Mouse (Mus musculus) erythroblast, adult 5-6 weeks (primary cell): ENCODE data around the gene Pafah1b1. TPM values are rescaled to one million over a fixed set of nuclear protein-coding genes. Genes with fewer than 3 reads are reported as not detected.
A peak's percentile ranks its signal among the peaks of the same experiment; 100 is the strongest.

Experiments
- ATAC-seq: replicated peaks from 2 replicates; pipeline ENCODE4 v1.8.0; 2016; ENCODE audit warnings: moderate number of reproducible peaks, mild to moderate bottlenecking, moderate TSS enrichment, inconsistent platforms; ENCODE audit not compliant: poor library complexity, low FRiP score, severe bottlenecking
- total RNA-seq, 2 experiments: library from RNA; stranded (forward) in 1 of 2; stranded (reverse) in 1 of 2; fragments of 150-400 nt in 1 of 2; fragments of 200-764, 138-1000 nt in 1 of 2; gene quantifications; 2 replicates each; pipeline versions ENCODE4 v1.2.3 to v1.2.4; 2015 to 2017; ENCODE audit warnings: low replicate concordance in 2 of 2

Gene Pafah1b1
- 67.9 and 70.7 TPM in 2 replicates for total RNA-seq (2015; ENCODE audit: low replicate concordance)
- total RNA-seq (2017; ENCODE audit: low replicate concordance), result 95.6 and 112 TPM in 2 replicates

- peak; percentile 90 for ATAC-seq
These were observed at the start of gene Pafah1b1 for GRCm38 (mm10) chr11:74724235-74724791. Gene Pafah1b1 (minus strand): TSS chr11:74724670.

DNA sequence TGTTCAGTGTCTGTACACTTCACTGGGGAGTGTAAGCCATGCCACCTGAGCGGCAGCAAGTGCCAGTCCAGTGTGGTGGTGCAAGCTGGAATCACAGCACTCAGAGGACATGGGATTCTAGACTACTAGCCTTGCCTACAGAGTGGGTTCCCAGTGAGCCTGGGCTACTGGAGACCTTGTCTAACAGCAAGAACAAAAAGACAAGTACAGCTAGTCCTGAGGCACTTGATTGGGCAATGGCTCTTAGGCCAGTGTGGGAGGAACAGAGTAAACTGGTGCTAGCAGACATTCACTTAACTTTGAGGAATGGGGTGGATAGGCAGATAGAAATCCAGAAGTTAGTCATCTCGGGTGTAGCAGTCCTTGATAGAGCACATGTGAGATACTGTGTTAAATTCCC lies 47.9 kb upstream of the Pafah1b1 start:
- ATAC-seq, result no peak

GRCm38 (mm10) chr11:74771650-74772049 lies 47.2 kb upstream of the Pafah1b1 start:
- ATAC-seq, result no peak

- ATAC-seq, result no peak
These were observed 46.8 kb upstream of the Pafah1b1 start for GRCm38 (mm10) chr11:74771234-74771633.

DNA sequence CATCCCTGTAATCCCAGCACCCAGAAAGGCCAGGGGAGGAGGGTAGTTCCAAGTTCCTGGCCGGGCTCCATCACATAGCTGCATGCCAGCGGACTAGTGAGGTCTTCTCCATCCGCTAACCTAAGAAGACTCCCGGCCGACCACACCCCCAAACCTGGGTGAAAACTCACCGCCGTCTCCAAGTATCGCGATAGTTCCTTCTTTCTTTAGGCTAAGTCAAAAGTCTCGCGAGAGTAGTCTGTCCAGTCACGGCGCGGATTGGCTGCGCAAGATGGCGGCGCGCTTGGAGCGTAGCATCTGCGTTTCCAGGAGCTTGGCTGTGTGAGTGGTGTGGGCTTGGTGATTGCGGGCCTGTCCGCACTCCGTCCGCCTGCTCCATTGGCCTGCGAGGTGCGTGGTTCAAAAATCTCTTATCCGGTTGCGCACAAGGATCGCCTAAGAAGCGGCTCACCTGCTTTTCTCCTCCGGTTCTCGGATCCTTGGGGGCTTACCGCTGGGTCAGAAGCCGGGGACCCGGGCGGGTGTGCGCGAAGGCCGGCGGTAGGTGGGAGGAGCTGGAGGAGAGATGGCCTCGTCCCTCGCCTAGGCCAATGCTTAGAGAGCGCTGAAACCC lies 46.2 kb upstream of the Pafah1b1 start, which contains the start of gene Mettl16:
TSS of gene Mettl16 (plus strand) at position 236 of the 613 bp plus-strand sequence.
- ATAC-seq, result peak; percentile 96

GRCm38 (mm10) chr11:74770037-74770436 lies 45.6 kb upstream of the Pafah1b1 start:
- no peak for ATAC-seq

GRCm38 (mm10) chr11:74768045-74768444 lies 43.6 kb upstream of the Pafah1b1 start:
- no peak for ATAC-seq

DNA sequence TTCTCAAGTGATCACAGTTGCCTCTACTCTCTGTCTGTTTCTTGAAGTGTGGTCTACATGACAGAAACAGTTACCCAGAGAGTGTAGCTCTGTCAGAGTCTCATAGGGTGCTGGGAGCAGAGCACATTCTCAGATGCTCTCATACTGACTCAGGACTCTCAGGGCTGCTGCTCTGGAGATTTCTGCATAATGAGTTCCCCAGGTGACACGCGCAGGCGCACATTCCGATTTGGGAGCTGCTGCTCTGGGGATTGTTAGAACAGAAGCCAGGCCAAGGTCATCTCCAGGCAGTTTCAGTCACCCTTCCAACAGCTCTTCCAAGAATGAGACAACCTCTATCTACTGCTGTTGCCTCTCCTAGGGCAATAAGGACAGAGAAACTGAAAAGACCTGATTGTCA lies 43.0 kb upstream of the Pafah1b1 start:
- ATAC-seq, result no peak

DNA sequence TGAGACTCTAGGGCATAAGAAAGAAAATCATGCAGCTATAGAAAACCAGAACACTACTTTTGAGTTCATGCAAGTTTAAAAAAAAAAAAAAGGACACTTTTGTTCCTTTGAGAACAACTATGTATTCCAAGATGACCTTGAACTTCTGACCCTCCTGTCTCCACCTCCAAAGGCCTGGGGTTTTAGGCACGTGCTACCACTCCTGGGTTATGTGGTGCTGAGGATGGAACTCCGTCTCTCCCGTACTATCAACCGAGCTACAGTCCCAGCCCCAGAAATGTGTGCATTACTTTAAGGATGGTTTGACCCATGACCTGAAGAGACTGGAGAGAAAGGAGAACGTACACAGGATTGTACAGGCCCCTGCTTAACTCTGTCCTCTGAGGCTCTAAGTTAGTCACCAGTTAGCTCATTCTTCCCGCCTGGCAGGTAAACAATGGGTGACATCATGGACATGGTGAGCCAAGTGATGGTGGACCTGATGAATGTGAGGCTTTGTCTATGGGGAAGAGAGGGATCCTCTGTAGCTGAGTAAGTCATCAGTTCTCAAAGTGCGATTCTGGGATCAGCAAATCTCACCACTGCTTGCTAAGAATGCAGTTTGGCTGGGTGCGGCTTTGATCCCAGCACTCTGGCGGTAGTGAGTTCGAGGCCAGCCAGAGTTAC lies 39.6 kb upstream of the Pafah1b1 start:
- ATAC-seq, result no peak

GRCm38 (mm10) chr11:74761011-74761705 lies 36.7 kb upstream of the Pafah1b1 start:
- no peak for ATAC-seq

GRCm38 (mm10) chr11:74756631-74757030 lies 32.2 kb upstream of the Pafah1b1 start:
- ATAC-seq, result no peak

- ATAC-seq, result no peak
These were observed 27.0 kb upstream of the Pafah1b1 start for GRCm38 (mm10) chr11:74751352-74752066.

GRCm38 (mm10) chr11:74750662-74751351 lies 26.3 kb upstream of the Pafah1b1 start:
- no peak for ATAC-seq

- no peak for ATAC-seq
These were observed 24.8 kb upstream of the Pafah1b1 start for GRCm38 (mm10) chr11:74749241-74749640.

GRCm38 (mm10) chr11:74748022-74748421 lies 23.6 kb upstream of the Pafah1b1 start:
- no peak for ATAC-seq

DNA sequence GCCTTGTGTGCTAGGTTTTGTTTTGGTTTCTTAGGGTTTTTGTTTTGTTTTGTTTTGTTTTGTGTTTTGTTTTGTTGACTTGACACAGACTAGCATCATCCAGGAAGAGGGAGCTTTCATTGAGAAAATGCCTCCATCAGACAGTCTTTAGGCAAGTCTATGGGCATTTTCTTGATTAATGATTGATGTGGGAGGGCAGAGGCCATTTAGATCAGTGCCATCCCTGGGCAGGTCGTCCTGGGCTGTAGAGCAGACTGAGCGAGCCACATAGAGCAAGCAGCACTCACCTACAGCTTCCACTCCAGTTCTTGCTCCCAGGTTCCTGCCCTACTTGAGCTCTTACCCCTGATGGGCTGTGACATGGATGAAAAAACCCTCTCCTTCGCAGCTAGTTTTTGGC lies 13.4 kb upstream of the Pafah1b1 start:
- ATAC-seq, result no peak

DNA sequence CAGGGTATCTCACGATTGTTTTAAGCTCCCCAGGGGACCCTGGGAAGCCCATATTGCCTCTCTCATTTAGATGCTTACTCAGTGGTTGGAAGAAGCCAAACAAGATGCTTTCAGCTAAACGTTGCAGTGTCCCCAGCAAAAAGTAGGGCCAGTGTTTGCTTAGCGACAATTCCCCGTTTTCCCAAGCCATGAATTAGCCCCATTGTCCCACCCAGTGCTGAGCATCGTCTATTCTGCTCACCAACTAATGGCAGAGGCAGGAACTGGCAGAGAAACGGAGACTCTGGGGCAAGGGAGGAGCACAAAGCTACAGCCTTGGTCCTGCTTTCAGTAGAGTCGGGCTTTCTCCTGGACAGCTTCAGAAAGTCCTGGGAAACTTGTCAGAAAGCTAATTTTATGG lies 10.4 kb upstream of the Pafah1b1 start:
- ATAC-seq, result no peak

DNA sequence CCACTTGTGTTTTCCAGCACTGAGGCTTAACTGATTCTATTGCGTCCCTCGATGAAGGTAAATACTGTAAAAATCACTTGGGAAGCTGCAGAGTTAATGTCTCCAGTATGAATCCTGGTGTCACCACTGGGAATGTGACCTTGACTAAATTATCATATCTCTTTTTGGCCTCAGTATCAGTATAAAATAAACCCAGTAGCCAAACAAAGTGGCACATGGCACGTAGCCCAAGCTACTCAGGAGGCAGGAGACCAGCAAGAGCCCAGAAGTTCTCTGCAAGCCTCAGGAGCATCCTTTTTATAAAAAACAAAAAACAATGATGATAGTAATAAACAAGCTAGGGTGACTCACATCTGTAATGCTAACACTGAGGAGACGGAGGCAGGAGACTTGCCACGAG lies 711 bp upstream of the Pafah1b1 start:
- no peak for ATAC-seq
